Mouse (Mus musculus): ENCODE results near the gene Thap3. TPM values are rescaled to one million over a fixed set of nuclear protein-coding genes. Genes with fewer than 3 reads are reported as not detected.
A peak's percentile ranks its signal among the peaks of the same experiment; 100 is the strongest.

Gene Thap3
- polyA plus RNA-seq, 3 experiments from 2014 or later, result 107 to 167 (median 117) TPM

DNA sequence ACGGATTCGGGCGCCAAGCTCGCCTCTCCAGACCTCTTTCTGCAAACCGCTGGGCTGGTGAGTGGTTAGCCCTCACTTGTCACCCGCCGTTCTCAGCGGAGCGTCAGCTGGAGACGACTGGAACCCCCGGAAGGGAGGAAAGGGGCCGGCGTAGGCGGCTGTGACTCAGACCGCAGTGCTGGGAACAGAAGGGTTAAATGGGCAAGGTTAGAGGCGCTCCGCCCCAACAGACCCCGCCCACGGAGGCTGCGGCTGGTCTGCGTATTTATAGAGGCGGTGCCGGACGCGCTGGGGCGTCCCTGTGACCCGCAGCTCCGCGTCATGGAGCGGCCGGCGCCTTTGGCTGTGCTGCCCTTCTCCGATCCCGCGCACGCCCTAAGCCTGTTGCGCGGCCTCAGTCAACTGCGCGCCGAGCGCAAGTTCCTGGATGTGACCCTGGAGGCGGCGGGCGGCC lies 19.9 kb upstream of the Thap3 start, which contains the start of gene Klhl21:
Klhl21 (plus strand) TSS at position 182 of the 454 bp plus-strand sequence.
- peak; percentile 91 for ATAC-seq

DNA sequence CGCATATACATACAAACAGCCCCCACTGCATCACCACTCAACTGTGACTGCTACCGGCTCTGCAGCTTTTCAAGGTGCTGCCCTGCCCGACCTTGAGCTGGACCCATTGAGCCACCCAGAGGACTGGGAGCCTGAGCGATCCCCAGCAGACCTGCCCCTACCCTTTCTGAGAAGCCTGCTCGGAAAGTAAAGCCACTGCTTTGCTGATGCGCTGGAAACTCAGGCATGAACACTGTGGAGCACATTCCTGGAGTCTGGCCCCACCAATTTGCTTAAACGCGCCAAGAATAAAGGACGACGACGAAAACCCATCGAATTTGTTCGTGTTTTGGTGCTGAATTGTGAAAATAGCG lies 19.3 kb upstream of the Thap3 start:
- no peak for ATAC-seq

DNA sequence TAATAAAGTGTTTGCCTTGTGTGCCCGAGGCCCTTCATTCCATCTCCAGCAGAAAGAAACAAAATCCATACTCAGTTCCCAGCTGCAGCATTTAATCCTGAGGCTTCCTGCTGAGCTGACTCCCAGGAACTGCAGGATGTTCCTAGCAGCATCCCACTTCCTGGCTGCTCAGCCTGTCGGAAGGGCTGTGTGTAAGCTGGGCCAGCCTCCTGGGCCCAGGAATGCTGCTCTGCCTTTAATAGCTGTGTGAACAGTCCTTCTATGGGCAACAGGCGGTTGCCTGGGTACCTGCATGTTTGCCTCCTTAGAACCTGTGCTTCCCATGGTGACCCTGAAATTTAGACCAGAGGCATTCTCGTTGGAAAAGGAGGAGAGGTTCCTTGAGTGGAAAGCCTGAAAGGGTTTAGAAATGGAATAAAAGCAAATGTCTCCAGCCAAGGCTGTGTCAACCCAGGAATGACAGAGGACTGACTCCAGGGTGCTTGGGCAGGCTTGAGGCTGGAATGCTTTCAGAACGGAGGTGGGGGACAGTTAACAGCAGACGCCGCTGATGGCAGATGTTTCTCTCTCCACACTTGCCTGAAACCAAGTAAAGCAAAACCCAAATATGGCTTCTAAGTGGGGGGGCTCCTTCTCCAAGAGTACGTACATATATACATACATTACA lies 18.8 kb upstream of the Thap3 start:
- no peak for ATAC-seq

DNA sequence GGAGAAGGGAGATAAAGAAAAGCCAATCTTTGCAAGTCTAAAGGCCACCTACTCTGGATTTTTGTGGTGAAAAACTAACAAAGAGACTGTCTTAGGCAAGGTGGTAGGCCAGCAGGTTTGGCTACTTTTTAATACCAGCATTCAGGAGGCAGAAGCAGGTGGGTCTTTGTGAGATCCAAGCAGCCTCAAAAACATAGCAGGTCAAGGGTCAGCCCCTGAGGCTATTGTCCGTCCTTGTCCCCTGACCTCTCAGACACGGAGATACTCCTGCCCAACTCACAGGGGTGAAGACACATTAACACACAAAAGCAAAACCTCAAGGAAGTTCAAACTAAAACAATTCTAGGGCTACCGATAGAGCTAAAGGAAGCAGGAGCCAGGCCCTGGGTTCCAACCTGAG lies 18.0 kb upstream of the Thap3 start:
- ATAC-seq, result no peak

DNA sequence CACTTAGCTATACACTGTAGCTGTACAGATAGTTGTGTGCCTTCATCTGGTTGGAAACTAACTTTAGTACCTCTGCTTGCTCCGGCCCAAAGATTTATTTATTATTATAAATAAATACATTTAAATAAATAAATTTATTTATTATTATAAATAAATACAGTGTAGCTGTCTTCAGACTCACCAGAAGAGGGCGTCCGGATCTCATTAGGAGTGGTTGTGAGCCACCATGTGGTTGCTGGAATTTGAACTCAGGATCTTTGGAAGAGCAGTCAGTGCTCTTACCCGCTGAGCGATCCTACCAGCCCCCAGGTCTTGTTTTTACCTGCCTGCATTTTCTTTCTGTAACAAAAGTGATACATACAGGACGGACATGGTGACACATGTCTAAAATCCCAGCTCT lies 17.3 kb upstream of the Thap3 start:
- ATAC-seq, result no peak

DNA sequence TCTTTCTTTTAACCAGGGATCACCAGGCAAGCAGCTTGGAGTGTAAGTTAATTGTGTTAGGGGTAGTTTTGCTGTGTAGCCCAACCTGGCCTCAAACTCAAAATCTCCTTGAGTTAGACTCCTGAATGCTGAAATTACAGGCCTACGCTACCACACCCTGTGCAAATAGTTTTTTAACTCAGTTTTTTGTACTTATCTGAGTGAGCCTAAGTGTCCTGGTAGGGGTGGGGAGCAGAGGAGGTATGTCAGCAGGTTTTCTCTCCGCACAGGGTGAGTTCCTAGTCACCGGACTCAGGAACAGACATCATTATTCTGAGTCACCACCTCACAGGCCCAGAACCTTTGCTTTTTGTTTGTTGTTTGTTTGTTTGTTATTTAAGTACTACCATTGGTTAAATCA lies 13.3 kb upstream of the Thap3 start:
- no peak for ATAC-seq

DNA sequence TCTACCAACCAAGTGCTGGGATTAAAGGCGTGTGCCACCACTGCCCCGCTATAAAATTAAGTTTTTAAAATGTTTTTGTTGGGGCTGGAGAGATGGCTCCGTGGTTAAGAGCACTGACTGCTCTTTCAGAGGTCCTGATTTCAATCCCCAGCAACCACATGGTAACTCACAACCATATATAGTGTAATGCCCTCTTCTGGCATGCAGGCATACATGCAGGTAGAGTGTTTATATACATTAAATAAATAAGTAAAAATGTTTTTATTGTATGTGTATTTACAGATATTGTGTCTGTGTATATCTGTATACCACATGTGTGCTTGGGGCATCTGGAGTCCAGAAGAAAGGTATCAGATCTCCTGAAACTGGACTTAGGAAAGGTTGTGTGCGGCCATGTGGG lies 12.5 kb upstream of the Thap3 start:
- no peak for ATAC-seq

DNA sequence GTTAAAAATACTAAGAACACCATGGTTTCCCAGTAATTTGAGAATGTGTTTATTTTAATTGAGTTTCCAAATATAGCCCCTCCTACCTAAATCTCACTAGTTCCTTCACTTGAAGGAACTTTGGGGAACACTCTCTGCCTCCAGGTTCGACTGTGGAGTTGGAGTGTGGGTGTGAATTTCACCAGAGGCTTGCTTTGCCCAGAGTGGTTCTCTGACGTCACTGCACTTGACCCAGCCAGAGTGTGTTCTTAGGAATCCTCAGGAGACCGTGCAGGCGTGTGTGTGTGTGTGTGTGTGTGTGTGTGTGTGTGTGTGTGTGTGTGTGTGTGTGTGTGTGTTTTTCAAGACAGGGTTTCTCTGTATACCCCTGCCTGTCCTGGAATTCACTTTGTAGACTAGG lies 12.1 kb upstream of the Thap3 start:
- no peak for ATAC-seq

DNA sequence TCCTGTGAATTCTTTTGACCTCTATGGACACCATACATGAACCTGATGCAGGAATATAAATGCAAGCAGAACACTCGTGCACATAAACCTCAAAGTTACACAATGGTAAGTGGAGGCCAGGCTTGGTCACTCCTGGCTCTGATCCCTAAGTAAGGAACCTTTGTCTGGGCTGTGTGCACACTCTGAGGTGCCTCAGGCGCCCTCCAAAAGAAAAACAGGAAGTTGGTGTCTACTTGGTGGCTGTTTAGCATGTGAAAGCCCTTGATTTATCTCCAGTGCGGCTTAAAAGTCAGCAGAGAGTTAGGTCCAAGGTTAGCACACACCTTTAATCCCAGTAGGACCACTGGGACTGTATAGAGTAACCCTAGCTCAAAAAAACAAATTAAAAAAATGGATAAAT lies 10.7 kb upstream of the Thap3 start:
- ATAC-seq, result no peak

DNA sequence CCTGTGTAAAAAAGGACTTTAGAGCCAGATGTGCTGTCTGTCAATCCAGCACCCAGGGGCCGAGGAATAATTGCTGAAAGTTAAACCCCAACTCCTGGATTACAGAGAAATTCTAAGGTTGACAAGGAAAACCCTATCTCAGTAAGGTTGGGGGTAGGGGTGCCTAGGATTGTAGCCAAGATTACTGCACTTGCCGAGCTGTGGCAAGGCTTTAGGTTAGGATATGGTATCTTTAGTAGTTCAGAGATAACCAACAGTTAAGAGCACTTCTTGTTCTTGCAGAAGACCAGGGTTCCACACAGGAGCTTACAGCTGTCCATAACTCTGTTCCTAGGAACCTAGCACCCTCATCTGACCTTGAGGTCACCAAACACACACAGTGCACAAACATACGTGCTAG lies 8.9 kb upstream of the Thap3 start:
- ATAC-seq, result no peak

DNA sequence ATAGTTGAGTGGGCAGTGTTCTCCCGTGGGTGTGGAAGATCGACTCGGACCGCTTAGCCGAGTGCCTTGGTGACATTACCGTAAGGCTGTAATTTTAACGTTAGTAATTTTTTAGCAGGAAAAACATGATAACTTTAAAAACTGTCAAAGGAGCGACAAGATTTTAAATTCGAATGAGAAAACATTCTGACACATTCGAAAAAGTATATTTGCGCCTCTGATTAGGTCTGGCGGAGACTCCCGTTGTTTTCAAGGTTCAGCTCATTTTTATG lies 8.1 kb upstream of the Thap3 start:
- ATAC-seq, result no peak

DNA sequence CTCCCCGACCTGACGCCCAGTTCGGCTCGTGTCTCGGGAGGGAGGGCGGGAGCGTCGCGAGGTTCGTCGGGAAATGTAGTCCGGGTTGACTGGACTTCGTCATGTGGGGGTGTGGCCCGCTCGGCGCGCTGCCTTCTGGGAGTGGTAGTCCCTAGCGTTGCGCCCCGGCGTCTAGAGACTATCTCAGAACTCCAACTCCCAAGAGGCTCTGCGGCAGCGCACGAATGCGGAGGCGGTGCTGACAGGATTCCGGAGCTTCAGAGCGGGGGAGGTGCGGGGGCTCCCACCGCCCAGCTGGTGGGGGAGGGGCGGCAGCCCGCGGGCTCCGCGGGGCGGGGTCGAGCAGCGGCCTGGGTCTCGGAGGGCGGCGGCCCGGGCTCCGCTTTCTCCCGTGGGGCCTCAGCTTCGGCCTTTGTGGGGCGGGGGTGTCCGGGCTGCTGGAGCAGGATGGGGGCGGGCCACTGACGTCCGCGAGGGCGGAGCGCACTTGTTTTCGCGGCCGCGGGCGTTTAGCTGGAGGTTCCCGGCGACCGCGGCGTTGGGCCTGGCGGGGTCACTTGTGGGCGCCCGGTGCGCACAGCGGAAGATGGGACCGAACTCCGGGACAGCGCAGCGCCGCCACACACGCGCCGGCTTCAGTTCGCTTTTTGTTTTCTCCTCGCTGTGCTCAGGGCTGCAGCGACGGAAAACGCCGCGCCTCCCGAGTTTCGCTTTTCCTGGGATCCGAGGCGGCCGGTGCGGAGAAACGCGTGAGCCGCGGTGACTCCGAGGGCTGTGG lies 7.6 kb upstream of the Thap3 start, which contains the start of gene Phf13:
Phf13 (minus strand) TSS at position 86 of the 778 bp plus-strand sequence.
- peak; percentile 92 for ATAC-seq

DNA sequence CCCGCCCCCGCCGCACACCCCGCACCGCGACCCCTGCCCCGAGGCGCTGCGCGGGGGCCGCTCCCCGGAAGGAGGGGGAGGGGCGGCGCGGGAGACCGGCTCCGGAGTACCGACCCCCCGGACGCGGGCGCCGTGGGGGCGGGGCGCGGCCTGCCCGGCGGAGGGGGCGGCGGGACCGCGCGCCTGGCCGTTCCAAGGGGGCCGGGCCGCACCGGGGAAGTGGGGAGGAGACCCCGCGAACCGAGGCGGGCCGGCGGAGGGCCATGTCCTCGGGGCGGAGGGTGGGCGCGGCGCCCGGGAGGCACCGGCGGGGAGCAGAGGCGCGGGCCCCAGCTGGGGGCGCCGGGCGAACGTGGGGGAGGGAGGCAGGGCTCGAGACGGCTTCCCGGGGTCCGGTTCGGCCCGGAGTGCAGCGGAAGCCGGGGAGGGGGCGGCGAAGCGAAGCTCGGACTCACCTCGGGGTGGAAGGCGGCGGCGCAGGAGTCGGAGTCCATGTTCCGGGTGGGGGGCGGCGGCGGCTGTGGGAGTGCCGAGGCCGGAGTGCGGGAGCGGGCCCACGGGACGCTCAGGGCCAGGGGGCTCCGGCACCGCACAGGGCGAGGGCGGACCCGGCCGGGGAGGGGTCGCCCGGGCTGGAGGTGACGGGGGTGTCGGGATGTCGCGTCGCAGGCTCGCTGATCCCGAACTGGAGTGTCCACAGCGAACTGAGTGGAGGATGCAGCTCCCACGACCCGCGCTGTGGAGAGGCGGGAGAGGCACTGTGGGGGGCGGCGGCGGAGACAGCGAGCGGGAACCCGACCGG lies 6.8 kb upstream of the Thap3 start:
- ATAC-seq, result no peak

DNA sequence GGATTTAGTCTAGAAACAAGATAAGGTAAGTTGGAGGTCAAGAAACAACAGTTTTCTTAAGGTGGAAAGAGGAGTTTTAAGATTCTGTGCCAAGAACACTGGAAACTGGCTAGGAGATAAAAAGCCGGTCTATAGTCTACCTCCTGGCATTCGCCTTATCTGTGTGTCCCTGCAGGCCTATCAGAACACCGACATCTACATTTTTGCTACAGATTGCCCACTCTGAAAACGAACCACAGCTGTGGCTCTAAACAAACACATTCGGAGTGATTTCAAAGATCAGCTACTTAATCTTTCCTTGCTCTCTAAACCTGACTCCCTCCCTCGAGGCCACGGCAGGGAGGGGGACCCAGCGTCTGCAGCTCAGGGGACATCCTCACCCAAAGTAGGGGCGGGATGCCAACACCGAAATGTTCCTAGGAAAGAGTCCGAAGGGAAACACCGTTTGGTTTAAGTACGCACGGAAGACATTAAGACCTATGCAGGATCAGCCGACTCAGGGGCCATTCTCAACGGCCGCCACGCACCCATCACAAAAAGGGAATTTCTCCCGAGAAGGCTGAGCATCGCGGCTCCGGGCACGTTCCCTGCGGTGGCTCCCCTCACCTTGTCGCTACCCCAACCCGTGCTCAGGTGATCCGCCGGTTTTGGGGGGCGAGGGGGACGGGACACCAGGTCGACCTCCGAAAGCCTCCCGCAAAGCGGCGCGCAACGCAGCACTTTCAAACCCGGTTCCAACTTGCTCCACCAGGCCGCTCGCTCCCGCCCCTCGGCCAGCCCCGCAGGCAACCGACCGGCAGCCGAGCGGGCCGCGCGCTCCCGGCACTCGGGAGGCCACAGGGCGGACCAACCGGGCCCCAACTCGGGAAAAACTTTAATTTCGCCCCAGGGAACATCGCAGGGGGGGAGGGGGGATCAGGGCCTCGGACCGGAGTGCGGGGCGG lies 5.7 kb upstream of the Thap3 start:
- ATAC-seq, result no peak

DNA sequence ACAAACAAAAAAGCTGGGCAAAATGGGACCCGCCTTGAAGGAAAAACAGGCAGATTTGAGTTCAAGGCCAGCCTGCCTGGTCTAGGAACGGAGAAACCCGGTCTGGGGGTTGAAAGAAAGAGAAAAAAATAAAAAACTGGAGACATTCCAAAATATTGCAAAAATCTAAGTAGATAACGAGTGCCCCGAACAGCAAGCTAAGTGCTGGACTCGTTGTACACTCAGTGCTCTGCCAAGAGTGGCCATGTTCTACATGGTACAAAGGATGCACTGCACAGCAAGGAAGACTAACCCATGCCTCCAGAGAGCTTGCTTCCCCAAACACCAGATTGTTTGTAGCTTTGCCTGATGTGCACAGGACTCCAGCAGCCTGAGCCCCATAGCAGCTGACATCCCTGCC lies 4.2 kb upstream of the Thap3 start:
- no peak for ATAC-seq

DNA sequence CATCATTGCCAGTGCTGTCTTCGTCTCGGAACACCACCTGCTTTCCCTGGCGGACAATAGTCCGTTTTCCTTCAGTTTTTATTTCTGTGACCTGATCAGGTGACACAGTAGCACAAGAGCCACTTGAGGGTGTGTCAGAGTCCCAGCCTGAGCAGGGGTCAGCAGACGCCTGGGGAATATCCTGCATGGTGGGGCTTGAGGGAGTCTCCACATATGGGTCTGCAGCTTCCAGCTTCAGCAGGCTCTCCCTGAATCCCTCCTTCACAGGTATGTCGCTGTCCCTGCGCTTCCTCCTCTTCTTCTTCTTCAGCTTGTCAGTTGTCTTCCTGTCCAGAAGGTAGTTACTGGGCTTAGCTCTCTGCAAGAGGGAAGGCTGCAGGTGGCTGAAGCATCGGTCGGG lies 3.3 kb upstream of the Thap3 start:
- no peak for ATAC-seq

DNA sequence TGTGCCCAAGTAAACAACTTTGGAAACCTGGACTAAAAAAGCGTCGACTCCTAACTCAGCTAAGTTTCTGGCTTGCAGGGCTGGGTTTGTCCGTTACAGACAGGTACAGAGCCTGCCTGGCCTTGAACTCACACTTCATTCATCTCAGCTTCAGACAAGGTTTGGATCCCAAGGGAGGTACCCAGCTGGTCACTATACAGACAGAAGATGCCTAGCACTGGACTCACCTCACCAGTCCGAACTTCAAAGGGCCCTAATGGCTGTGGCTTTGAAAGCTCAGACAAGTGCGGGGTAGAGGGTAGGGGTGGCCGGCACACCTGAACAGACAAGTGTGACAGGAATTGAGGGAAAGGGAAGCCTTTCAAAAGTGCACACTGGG lies 302 bp upstream of the Thap3 start:
- no peak for ATAC-seq

DNA sequence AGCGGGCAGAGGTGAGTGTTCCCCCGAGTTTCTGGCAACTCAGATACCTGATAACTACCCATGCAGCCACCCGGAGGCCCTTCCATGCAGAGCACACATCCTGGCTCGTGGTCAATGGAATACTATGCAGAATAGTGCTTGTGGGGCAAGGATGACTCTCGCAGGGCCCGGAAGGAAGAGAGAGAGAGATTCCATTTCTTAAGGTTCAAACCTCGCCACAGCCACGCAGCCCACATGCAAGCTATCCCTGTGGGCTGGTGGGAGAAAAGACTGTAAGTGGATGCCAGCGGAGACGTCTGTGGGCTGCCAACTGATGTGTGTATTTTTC lies 819 bp downstream of the Thap3 start:
- no peak for ATAC-seq

DNA sequence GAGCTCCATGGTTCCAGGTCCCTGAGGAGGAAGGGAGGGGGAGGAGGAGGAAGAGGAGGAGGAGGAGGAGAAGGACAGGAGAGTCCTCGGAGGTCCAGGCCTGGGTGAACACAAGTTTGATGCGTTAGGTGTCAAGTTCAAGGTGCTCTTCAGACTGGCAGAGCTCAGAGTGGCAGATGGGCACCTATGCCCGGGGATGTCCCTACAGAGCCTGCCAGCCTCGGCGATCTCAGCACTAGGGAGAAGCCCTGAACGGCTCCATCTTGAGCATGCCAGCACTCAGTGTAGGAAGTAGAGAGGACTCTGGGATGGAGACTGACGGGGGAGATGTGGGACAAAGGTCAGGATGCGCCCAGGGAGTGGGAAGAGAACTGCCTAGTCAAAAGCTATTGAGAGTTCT lies 2.1 kb downstream of the Thap3 start:
- ATAC-seq, result no peak

DNA sequence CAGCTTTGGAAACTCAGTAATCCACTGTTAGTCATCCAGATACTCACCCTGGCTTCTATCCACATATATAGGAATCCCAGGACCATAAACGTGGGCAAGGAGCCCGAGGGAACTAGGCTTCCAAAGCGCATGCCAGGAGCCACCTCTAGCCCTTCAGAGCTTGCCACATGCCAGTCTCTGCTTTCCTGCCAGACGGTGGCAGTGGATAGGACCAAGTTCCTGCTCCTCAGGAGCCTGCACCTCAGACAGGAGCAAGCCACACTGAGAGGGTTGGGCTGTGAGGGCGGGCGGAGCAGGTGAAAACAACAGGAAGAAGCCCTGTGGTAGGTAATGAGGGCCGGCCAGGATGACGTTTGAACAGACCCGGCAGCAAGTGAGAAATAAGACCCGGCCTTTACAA lies 2.9 kb downstream of the Thap3 start:
- peak; percentile 70 for ATAC-seq

DNA sequence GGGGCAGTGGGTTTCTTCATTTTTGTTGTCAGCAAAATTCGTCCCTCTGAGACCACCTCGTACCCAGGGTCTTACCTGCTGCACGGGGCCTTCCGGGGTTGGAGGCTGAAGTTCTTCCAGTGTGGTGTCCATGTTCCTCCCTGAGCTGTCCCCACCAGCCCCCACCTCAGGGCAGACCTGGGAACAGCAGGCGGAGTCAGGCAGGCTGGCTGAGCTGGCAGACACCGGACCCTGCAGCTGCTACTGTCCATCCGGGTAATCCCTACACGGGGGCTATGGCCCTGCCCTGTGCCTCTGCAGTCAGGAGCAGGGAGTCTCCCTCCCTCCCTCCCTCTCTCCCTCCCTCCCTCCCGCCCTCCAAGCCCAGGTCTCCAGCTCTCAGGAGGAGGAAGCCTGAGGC lies 5.2 kb downstream of the Thap3 start:
- ATAC-seq, result no peak

DNA sequence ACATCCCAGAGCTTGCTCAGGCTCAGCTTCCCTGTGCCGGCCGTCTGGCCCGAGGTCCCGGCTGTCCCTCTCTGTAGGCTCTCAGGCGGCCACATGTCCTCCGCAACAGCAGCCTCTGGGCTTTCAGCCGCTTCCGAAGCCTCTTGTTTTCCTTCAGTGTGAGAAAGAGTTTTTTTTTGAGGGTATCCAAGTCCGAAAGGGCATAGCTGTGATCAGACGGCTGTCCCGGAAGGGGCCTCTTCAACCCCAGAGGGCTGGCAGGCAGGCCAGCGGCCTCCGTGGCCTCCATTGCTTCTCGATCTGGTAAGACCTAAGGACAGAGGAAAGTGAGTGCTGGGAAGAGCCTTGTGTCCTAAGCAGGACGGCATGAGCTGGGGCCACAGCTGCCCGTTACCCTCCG lies 5.8 kb downstream of the Thap3 start:
- ATAC-seq, result no peak

DNA sequence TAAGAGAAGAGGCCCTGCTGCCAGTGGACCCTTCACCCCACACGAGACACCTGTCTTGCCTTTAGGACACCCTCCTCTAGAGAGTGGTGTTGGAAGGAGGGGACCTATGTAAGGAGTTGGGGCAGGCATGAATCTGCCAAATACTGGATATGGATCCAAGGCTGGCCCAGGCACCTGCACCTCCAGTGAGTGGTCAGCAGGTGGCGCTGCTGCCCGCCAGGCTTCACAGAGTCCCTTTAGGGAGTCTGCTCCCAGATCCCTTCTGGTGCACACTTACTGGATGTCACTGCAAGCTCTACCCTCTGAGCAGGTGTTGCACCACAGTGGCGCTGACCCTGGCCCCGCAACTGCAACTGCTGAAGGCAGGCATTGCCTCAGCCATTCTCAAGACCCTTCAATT lies 7.4 kb downstream of the Thap3 start:
- ATAC-seq, result peak; percentile 70
